Mouse (Mus musculus): ENCODE measurements around the gene Mrpl55. TPM values are rescaled to one million over a fixed set of nuclear protein-coding genes. Genes with fewer than 3 reads are reported as not detected.

Mrpl55 gene
- polyA plus RNA-seq, 1 experiment from 2014 or later: 82.8 TPM

DNA sequence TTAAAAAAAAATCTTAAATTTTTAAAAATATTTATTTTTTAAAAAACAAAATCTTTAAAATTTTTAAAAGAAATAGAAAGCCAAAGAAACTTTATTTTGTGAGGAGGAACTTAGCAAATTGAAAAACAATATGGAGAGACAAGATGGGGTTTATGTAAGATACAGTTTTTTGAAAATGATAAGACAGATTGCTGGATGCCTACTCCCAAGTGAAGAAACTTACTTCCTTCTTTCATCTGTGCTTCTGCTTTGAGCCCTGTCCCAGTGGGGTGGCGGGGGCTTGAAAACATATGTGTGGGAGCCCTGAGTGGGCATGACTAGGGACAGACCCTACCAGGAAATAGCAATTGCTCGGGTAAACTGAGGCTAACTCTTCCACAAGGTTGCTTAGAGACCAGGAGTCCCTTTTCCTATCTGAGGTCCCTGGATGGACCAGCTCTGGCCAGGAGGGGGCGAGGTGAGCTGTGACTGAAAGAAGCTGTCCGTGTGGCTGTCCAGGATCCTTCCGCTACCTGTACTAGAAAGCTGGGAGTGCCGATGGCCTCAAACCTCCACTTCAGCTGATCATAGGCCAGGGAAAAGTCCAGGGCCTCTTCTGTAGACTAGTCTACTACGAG lies 28.0 kb downstream of the Mrpl55 start:
- 16% methylated on average over 7 of the region's 7 CpGs for WGBS
- Histone ChIP-seq H3K9ac (no peak overlapping the region), H3K4me3 (replicated peaks) (no peak overlapping the region), H3K4me1 (peaks cover 25% of the 10 kb centered on the region), H3K9me3 (replicated peaks) (no peaks in the 10 kb centered on the region), H3K27ac (replicated peaks) (no peak overlapping the region), H3K4me2 (replicated peaks) (no peak overlapping the region), H3K27me3 (no peaks in the 10 kb centered on the region), H3K36me3 (no peaks in the 10 kb centered on the region)
- no peak for ATAC-seq (ENCODE audit: insufficient number of reproducible peaks, low FRiP score, low TSS enrichment, low read depth)

DNA sequence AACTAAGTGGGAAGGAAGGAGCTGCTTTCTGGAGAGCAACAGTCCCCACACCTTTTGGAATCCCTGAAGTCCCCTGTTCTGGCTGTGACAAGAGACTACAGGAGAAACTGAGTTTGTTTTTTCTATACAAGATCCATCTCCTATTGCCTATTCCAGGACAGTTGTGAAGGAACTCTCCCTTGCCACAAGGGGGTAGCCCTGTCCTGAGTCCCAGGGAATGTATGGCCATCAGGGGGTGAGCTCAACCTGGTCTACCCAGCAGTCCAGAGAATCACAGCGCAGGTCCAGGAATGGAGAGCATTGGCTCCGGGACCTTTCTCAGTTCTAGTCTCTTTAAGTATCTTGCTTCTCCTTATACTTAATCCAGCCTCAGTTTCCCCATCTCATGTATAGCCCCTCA lies 30.5 kb downstream of the Mrpl55 start:
- Histone ChIP-seq H3K27me3 (no peaks in the 10 kb centered on the region), H3K4me2 (replicated peaks) (no peak overlapping the region), H3K27ac (replicated peaks) (no peak overlapping the region), H3K9me3 (replicated peaks) (no peaks in the 10 kb centered on the region), H3K36me3 (no peaks in the 10 kb centered on the region), H3K9ac (no peak overlapping the region), H3K4me3 (replicated peaks) (no peak overlapping the region), H3K4me1 (peaks cover 9% of the 10 kb centered on the region)
- no peak for ATAC-seq (ENCODE audit: insufficient number of reproducible peaks, low FRiP score, low TSS enrichment, low read depth)
- WGBS: 54% methylated on average over 2 of the region's 2 CpGs

DNA sequence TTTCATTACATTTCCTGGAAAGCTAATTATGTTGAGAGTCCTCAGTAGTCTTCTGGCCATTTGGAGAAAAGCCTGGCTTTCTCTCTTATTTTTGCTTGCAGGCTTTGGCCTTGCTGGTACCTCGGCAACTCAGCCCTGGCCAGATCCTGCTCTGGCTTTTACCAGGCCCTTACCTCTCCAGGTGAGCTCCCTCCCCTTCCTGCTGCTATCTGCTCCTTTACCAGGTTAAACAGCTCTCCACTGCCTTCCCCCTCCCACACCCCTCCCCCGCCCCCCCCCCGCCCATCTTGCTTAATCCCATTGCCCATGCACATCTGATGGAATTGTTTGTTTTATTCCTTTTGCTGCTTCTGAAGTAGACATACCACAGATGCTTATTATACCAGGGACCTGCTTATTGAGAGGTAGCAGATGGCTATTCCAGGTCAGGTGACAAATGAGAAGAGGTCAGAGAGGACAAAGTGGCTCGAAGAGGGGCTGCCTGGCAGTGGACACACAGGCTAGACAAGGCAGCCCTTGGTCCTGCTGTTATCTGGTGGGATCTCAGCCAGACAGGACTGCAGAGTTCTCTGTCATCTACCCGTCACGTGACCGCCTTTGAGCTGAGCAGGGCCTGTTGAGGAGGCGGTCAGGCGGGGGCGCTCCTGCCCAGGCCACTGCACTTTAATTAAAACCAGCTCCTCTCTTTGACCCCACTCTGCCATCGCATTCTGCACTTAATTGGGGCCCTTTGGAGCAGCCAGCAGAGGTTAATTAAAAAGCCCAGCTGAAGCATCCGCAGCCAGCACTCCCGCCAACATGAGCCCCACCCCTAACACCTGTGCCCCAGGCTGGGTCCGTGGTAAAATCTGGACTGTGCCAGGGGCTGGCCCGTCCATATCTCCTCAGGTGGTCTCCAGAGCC lies 36.5 kb downstream of the Mrpl55 start:
- Histone ChIP-seq H3K27me3 (no peaks in the 10 kb centered on the region; the same call in 1 of the 2 replicates), H3K27ac (replicated peaks) (no peak overlapping the region), H3K9ac (no peak overlapping the region), H3K9me3 (replicated peaks) (no peaks in the 10 kb centered on the region), H3K4me2 (replicated peaks) (no peak overlapping the region), H3K4me1 (peaks cover 6% of the 10 kb centered on the region), H3K4me3 (replicated peaks) (no peak overlapping the region), H3K36me3 (no peaks in the 10 kb centered on the region)
- ATAC-seq (ENCODE audit: insufficient number of reproducible peaks, low FRiP score, low TSS enrichment, low read depth): peak; percentile 22; the same call in 1 of the 2 replicates
- 4% methylated on average over 14 of the region's 15 CpGs for WGBS

DNA sequence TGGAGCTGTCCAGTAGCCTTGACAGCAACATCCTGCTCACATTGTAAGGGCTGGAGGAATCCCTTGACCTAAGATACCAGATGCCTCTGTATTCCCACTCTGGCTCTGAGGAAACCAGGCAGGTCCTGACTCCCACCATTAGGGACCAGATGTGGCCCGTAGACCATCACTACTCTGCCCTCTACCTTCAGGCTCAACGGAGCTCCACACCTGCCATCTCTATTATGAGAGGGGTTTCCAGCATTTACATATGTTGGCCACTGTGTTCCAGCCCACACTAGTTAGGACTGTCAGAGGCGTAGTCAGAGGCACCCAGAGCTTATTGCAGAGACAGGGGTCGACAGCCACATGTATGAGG lies 37.1 kb downstream of the Mrpl55 start:
- Histone ChIP-seq H3K27me3 (no peaks in the 10 kb centered on the region; the same call in 1 of the 2 replicates), H3K9ac (no peak overlapping the region), H3K4me1 (peaks cover 6% of the 10 kb centered on the region), H3K9me3 (replicated peaks) (no peaks in the 10 kb centered on the region), H3K4me3 (replicated peaks) (no peak overlapping the region), H3K36me3 (no peaks in the 10 kb centered on the region), H3K4me2 (replicated peaks) (no peak overlapping the region), H3K27ac (replicated peaks) (no peak overlapping the region)
- ATAC-seq (ENCODE audit: insufficient number of reproducible peaks, low FRiP score, low TSS enrichment, low read depth): no peak
- 46% methylated on average over 4 of the region's 4 CpGs for WGBS

DNA sequence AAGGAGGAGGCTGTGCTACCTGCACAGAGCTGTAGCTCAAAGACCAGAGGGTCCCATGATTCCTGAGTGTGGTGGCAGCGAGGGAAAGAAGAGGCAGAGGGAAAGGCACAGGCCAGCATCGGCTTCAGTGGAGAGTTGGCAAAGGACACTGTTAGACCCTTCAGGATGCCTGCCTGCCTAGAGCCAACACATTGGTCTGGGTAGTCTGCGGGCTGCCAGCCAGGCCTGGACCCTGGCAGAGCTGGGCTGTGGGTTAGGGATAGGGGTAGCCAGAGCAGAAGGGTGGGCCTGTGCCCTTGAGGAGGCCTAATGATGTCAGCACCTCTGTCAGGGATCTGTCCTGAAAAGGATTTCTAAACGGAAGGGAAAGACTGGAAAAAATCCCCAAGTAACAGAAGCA lies 37.5 kb downstream of the Mrpl55 start:
- no peak overlapping the region for H3K4me3 ChIP-seq (replicated peaks)
- WGBS: 74% methylated on average over 4 of the region's 4 CpGs
- ATAC-seq (ENCODE audit: insufficient number of reproducible peaks, low FRiP score, low TSS enrichment, low read depth): no peak
- no peaks in the 10 kb centered on the region; the same call in 1 of the 2 replicates for H3K27me3 ChIP-seq
- no peak overlapping the region for H3K27ac ChIP-seq (replicated peaks)
- H3K9me3 ChIP-seq (replicated peaks): no peaks in the 10 kb centered on the region
- H3K4me2 ChIP-seq (replicated peaks): no peak overlapping the region
- H3K4me1 ChIP-seq: peaks cover 6% of the 10 kb centered on the region
- no peaks in the 10 kb centered on the region for H3K36me3 ChIP-seq
- no peak overlapping the region for H3K9ac ChIP-seq

DNA sequence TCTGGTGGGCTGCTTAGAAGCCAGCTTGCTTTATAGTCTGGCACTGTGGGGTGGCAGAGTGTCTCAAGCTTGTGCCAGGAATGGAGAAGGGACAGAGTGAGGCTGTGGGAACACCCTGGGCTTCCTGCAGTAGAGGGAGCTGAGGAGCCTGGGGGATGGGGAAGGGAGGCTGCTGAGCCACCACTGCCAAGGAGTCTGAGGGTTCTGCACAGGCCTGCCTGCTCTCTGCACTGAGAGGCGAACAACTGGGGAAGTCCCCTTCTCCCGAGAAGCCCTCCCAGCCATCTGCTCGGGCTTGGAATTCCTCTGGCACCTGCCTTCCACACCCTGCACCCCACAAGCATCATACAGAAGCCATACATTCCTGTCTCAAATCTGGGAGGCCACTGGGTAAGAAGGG lies 39.6 kb downstream of the Mrpl55 start:
- Histone ChIP-seq H3K9me3 (replicated peaks) (no peaks in the 10 kb centered on the region), H3K36me3 (no peaks in the 10 kb centered on the region), H3K9ac (no peak overlapping the region), H3K4me2 (replicated peaks) (no peak overlapping the region), H3K27me3 (peaks cover under 1% of the 10 kb centered on the region; the same call in 1 of the 2 replicates), H3K4me1 (peaks cover 6% of the 10 kb centered on the region), H3K4me3 (replicated peaks) (no peak overlapping the region), H3K27ac (replicated peaks) (no peak overlapping the region)
- WGBS: 36% methylated on average over 3 of the region's 3 CpGs
- peak; percentile 41; the same call in 1 of the 2 replicates for ATAC-seq (ENCODE audit: insufficient number of reproducible peaks, low FRiP score, low TSS enrichment, low read depth)

DNA sequence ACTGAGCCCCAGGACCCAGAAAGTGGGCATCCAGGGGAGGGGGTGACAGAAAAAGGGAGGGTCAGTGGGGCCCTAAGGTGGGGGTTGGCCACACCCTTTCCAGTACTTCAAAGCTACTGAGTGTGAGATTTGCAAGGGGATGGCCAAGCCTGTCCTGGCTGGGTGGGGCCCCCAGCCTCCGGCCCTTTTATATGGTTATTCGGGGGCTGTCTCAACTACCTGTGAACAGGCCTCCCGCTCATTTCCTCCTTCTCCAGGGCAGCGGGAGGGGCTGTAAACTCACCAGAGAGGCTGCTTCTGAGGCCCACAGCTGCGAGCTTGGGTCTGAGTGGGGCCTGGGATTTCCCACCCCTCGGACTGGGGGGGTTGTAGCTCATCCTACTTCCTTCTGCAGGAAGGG lies 41.6 kb downstream of the Mrpl55 start:
- 36% methylated on average over 6 of the region's 6 CpGs for WGBS
- H3K4me1 ChIP-seq: peaks cover 5% of the 10 kb centered on the region
- peaks cover 7% of the 10 kb centered on the region; the same call in 1 of the 2 replicates for H3K27me3 ChIP-seq

GRCm38 (mm10) chr11:59248101-59248500 lies 45.8 kb downstream of the Mrpl55 start:
- 59% methylated on average over 10 of the region's 10 CpGs for WGBS

More for the DNA sequence above, 41.6 kb downstream of the Mrpl55 start:
- Histone ChIP-seq H3K9ac (no peak overlapping the region), H3K4me3 (replicated peaks) (no peak overlapping the region), H3K27ac (replicated peaks) (no peak overlapping the region), H3K9me3 (replicated peaks) (no peaks in the 10 kb centered on the region), H3K36me3 (no peaks in the 10 kb centered on the region), H3K4me2 (replicated peaks) (no peak overlapping the region)
- ATAC-seq (ENCODE audit: insufficient number of reproducible peaks, low FRiP score, low TSS enrichment, low read depth): no peak

More at GRCm38 (mm10) chr11:59248101-59248500, 45.8 kb downstream of the Mrpl55 start:
- Histone ChIP-seq H3K4me1 (no peaks in the 10 kb centered on the region), H3K9me3 (replicated peaks) (no peaks in the 10 kb centered on the region), H3K4me2 (replicated peaks) (no peak overlapping the region), H3K27ac (replicated peaks) (no peak overlapping the region), H3K4me3 (replicated peaks) (no peak overlapping the region), H3K27me3 (0 out of 2 replicates have a peak, but pooled peaks cover 7% of the 10 kb centered on the region), H3K36me3 (no peaks in the 10 kb centered on the region), H3K9ac (no peak overlapping the region)
- ATAC-seq (ENCODE audit: insufficient number of reproducible peaks, low FRiP score, low TSS enrichment, low read depth): no peak

Other genes with a start within 250 kb of the Mrpl55 start
- gene Hist3h2a, start 247.8 kb upstream of the Mrpl55 start, polyA plus RNA-seq (2015; fragmentation: Nextera tagmentation; extraction: Ambion mirVana): 37.0 and 38.3 TPM in 2 replicates
- gene Trim17, start 247.8 kb upstream of the Mrpl55 start, polyA plus RNA-seq (2015; fragmentation: Nextera tagmentation; extraction: Ambion mirVana): 0.42 and 0.59 TPM in 2 replicates
- gene Trim11, start 224.4 kb upstream of the Mrpl55 start, polyA plus RNA-seq (2015; fragmentation: Nextera tagmentation; extraction: Ambion mirVana): 23.3 and 24.1 TPM in 2 replicates
- 2.4 and 3.5 TPM in 2 replicates for gene Obscn, start 66.1 kb upstream of the Mrpl55 start, polyA plus RNA-seq (2015; fragmentation: Nextera tagmentation; extraction: Ambion mirVana)
- 5.4 and 6.5 TPM in 2 replicates for gene Iba57, start 38.7 kb upstream of the Mrpl55 start, polyA plus RNA-seq (2015; fragmentation: Nextera tagmentation; extraction: Ambion mirVana)
- gene Gjc2, start 19.3 kb upstream of the Mrpl55 start, polyA plus RNA-seq (2015; fragmentation: Nextera tagmentation; extraction: Ambion mirVana): 0.52 and 0.74 TPM in 2 replicates
- 111 and 113 TPM in 2 replicates for gene Guk1, start 10.3 kb upstream of the Mrpl55 start, polyA plus RNA-seq (2015; fragmentation: Nextera tagmentation; extraction: Ambion mirVana)
- 30.6 and 31.3 TPM in 2 replicates for gene 2310033P09Rik, start 5.8 kb downstream of the Mrpl55 start, polyA plus RNA-seq (2015; fragmentation: Nextera tagmentation; extraction: Ambion mirVana)
- 718 and 720 TPM in 2 replicates for gene Arf1, start 25.8 kb downstream of the Mrpl55 start, polyA plus RNA-seq (2015; fragmentation: Nextera tagmentation; extraction: Ambion mirVana)
- 2.5 and 3.4 TPM in 2 replicates for gene Wnt3a, start 88.3 kb downstream of the Mrpl55 start, polyA plus RNA-seq (2015; fragmentation: Nextera tagmentation; extraction: Ambion mirVana)
- 7.0 and 8.5 TPM in 2 replicates for gene Wnt9a, start 104.4 kb downstream of the Mrpl55 start, polyA plus RNA-seq (2015; fragmentation: Nextera tagmentation; extraction: Ambion mirVana)
- gene Prss38, start 173.2 kb downstream of the Mrpl55 start, polyA plus RNA-seq (2015; fragmentation: Nextera tagmentation; extraction: Ambion mirVana): not detected in 2 replicates
- gene Jmjd4, start 247.6 kb downstream of the Mrpl55 start, polyA plus RNA-seq (2015; fragmentation: Nextera tagmentation; extraction: Ambion mirVana): 10.8 and 12.1 TPM in 2 replicates
- gene Snap47, start 248.7 kb downstream of the Mrpl55 start, polyA plus RNA-seq (2015; fragmentation: Nextera tagmentation; extraction: Ambion mirVana): 115 and 121 TPM in 2 replicates

All from embryonic facial prominence, embryonic 15.5 days (tissue).